Mouse (Mus musculus) intestine, embryonic 14.5 days (tissue): ENCODE measurements around the gene Fry. TPM values are rescaled to one million over a fixed set of nuclear protein-coding genes. Genes with fewer than 3 reads are reported as not detected.

Source experiments
- ATAC-seq: fragments of 200-750 bp; cut with Nextera tagmentation; replicated peaks from 2 replicates; pipeline ENCODE4 v1.8.0; 2017; ENCODE audit warnings: low read depth, moderate number of reproducible peaks, moderate TSS enrichment, moderate library complexity; ENCODE audit not compliant: low FRiP score, low TSS enrichment
- DNase-seq: peaks from one replicate; pipeline ENCODE4 v3.0.0-alpha.2; 2018; ENCODE audit warnings: low spot score
- H3K27ac ChIP-seq: fragments of 300-500 bp; sonication (generic); 2 replicates; pipeline ENCODE4 v1.5.1; 2014; ENCODE audit warnings: low read depth, mild to moderate bottlenecking, control low read depth
- H3K27me3 ChIP-seq: fragments of 300-500 bp; sonication (generic); replicated peaks from 2 replicates; pipeline ENCODE4 v1.6.1; 2014; ENCODE audit warnings: low read length, control low read depth; ENCODE audit not compliant: control insufficient read depth, insufficient read depth
- H3K36me3 ChIP-seq: fragments of 300-500 bp; sonication (generic); 2 replicates; pipeline ENCODE4 v1.6.1; 2014; ENCODE audit warnings: low read length, control low read depth; ENCODE audit not compliant: control insufficient read depth, insufficient read depth
- H3K4me1 ChIP-seq: fragments of 300-500 bp; sonication (generic); replicated peaks from 2 replicates; pipeline ENCODE4 v1.6.1; 2014; ENCODE audit warnings: low read length, control low read depth, mixed read lengths; ENCODE audit not compliant: control insufficient read depth, insufficient read depth
- H3K4me2 ChIP-seq: fragments of 300-500 bp; sonication (generic); 2 replicates; pipeline ENCODE4 v1.6.1; 2014; ENCODE audit warnings: low read length
- H3K4me3 ChIP-seq: fragments of 300-500 bp; sonication (generic); 2 replicates; pipeline ENCODE4 v1.5.1; 2014; ENCODE audit warnings: low read depth, low read length, control low read depth, mixed read lengths
- H3K9ac ChIP-seq: fragments of 300-500 bp; sonication (generic); 2 replicates; pipeline ENCODE4 v1.6.1; 2014; ENCODE audit warnings: mild to moderate bottlenecking, low read length
- H3K9me3 ChIP-seq: fragments of 300-500 bp; sonication (generic); 2 replicates; pipeline ENCODE4 v1.6.1; 2016; ENCODE audit warnings: low read length, control low read depth; ENCODE audit not compliant: control insufficient read depth
- WGBS: fragments of 180-500 bp; shearing (Covaris S2); extraction: QIAGEN DNeasy Blood & Tissue Kit; methylation state at CpG from one replicate; pipeline ENCODE4 v1.1.7; 2014; 5-methylcytosine and 5-hydroxymethylcytosine counted together
- polyA plus RNA-seq: library from polyadenylated mRNA; unstranded; fragments of >200 nt; fragmentation: Nextera tagmentation; extraction: Ambion mirVana; gene quantifications from 2 replicates; pipeline ENCODE4 v1.2.1, GENCODE M21; 2014

Gene Fry
- polyA plus RNA-seq, 1 experiment from 2014 or later, result 11.6 TPM

DNA sequence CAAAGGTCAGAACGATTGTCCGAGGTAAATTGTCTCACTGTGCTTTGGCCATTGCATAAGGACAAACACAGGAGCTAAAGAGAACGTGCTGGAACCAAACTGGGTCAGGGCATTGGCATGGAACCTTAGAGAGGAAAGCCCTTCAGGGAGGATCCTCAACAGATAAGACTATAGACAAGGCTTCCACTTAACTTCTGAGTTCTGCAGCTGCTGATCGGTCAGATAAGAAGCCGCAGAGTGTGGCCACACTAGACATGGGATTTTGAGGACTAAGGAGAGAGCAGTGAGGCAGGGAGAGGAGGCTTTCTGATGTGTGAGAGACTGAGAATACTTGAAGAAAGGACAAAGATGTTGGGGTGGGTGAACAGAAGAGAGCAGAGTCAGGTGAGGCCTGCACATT, 214.4 kb downstream of the Fry start:
- DNase-seq (no peak), ATAC-seq (peak; percentile 21; the same call in 1 of the 2 replicates)
- Histone ChIP-seq H3K36me3 (no peaks in the 10 kb centered on the region), H3K4me3 (no peak overlapping the region), H3K27ac (peak overlapping the region; percentile 29; the same call in 1 of the 2 replicates), H3K9me3 (no peaks in the 10 kb centered on the region), H3K9ac (no peak overlapping the region), H3K27me3 (no peaks in the 10 kb centered on the region), H3K4me1 (peaks cover 3% of the 10 kb centered on the region; the same call in 1 of the 2 replicates), H3K4me2 (no peak overlapping the region)
- 59% methylated on average over 5 of the region's 5 CpGs for WGBS

DNA sequence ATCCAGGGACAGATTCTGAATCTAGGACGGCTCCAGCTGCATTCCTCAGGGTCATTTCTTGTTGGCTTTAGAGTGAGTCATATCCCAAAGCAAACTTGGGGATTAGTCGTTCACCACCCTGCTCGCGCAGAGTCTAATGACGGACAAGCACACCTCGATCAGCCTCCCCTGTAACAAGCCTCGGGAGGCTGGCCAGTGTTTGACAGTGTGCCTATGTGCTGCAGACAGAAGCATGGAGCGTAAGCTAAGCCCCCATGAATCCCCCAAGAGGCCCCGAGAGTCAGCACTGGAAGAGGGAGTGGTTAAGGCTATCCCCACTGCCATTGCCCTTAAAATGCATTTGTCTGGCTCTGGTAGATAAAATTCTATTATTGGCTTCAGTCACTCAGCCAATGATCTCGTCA, 214.9 kb downstream of the Fry start:
- H3K4me1 ChIP-seq, result peaks cover 3% of the 10 kb centered on the region; the same call in 1 of the 2 replicates
- DNase-seq (peak; percentile 55), ATAC-seq (peak; percentile 84)
- H3K27ac ChIP-seq, result 0 out of 2 replicates have a peak overlapping the region, but pooled peaks have one; percentile 7
- H3K9ac ChIP-seq, result no peak overlapping the region
- H3K9me3 ChIP-seq, result no peaks in the 10 kb centered on the region
- H3K4me2 ChIP-seq, result peak overlapping the region; percentile 22
- H3K4me3 ChIP-seq, result no peak overlapping the region
- 52% methylated on average over 10 of the region's 10 CpGs for WGBS
- H3K27me3 ChIP-seq, result no peaks in the 10 kb centered on the region
- H3K36me3 ChIP-seq, result no peaks in the 10 kb centered on the region

DNA sequence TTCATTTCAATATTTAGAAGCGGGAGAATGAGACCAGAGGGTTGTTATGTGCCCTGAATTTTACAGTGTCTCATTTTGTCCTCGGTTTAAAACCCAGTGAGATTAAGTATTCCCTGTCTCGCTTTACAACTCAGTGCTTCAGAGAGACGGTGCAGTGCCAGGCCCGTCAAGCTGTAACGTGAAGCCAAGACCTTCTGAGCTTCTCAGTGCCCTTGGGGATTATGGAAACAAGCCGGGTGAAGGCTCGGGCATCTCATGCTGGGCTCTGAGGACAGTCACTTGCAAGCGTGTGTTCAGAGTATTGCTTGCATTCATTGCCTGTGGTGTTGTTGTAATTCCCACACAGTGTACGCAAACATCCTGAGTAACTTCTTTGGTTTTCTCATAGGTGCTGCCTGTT, 218.0 kb downstream of the Fry start:
- Histone ChIP-seq H3K4me1 (peaks cover 3% of the 10 kb centered on the region; the same call in 1 of the 2 replicates), H3K9me3 (no peaks in the 10 kb centered on the region), H3K9ac (no peak overlapping the region), H3K4me2 (no peak overlapping the region), H3K36me3 (no peaks in the 10 kb centered on the region), H3K4me3 (no peak overlapping the region), H3K27me3 (no peaks in the 10 kb centered on the region), H3K27ac (no peak overlapping the region)
- no peak for DNase-seq
- WGBS, result 63% methylated on average over 10 of the region's 10 CpGs
- no peak for ATAC-seq

DNA sequence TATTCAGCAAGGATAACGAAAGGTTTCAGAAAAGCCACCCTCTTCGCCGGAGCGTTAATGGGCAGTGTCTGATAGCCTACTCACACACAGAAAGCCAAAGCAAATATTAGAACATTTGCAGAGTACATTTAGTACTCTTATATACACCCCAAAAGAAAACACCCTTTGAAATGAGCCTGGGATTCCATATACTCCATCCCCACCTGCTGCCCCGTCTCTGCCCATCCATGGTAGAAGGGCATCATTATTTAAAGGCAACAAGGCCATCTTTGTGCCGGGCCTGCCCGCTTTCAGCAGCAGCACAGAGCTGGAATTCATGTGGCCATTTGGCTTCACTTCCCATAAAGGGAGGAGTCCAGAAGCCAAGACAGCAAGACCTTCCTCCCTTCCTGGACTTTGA, 219.3 kb downstream of the Fry start:
- Histone ChIP-seq H3K4me2 (no peak overlapping the region), H3K9me3 (no peaks in the 10 kb centered on the region), H3K36me3 (no peaks in the 10 kb centered on the region), H3K27ac (no peak overlapping the region), H3K4me1 (peaks cover under 1% of the 10 kb centered on the region; the same call in 1 of the 2 replicates), H3K4me3 (no peak overlapping the region), H3K9ac (no peak overlapping the region), H3K27me3 (no peaks in the 10 kb centered on the region)
- no peak for DNase-seq
- WGBS, result 68% methylated on average over 7 of the region's 7 CpGs
- no peak for ATAC-seq

DNA sequence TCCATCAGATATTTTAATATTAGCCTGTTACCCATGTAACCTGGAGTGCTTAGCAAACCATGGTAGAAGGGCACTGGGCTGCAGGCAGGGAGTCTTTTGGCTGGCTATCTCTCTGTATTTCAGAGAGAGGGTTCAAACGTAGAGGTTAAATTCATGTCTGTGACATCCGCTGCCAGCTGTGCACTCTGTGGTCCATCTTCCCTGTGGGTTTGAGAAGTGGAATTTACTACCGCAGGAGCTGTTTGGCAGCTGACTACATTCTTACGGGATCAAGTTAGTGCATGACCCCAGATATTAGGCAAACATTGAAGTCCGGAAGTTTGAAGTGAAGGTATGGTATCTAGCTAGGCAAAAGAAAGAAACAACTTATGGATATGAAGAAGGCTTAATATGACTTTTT, 222.5 kb downstream of the Fry start:
- ATAC-seq (no peak), DNase-seq (no peak)
- H3K27me3 ChIP-seq, result no peaks in the 10 kb centered on the region
- WGBS, result 29% methylated on average over 5 of the region's 5 CpGs
- H3K9me3 ChIP-seq, result no peaks in the 10 kb centered on the region
- no peaks in the 10 kb centered on the region for H3K36me3 ChIP-seq
- no peak overlapping the region for H3K4me2 ChIP-seq
- no peak overlapping the region for H3K9ac ChIP-seq
- no peak overlapping the region for H3K4me3 ChIP-seq
- no peak overlapping the region for H3K27ac ChIP-seq
- H3K4me1 ChIP-seq, result no peaks in the 10 kb centered on the region

DNA sequence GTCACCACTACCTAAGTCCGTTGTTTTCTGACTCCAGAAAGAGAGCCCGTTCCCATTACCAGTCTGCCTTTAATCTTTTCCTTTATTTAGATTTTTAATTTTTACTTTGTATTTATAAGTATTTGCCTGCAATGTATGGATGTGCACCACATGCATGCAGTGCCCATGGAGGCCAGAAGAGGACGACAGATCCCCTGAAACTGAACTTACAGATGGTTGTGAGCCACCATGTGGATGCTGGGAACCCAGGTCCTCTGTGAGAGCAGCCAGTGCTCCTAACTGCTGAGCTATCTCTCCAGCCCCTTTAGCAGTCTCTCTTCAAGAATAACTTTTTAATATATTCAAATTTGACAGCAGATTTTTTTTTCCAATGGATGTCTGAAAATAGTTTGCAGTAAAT, 223.7 kb downstream of the Fry start:
- Histone ChIP-seq H3K4me3 (no peak overlapping the region), H3K36me3 (no peaks in the 10 kb centered on the region), H3K27ac (no peak overlapping the region), H3K9ac (no peak overlapping the region), H3K27me3 (no peaks in the 10 kb centered on the region), H3K9me3 (peaks cover 3% of the 10 kb centered on the region; the same call in 1 of the 2 replicates), H3K4me2 (no peak overlapping the region), H3K4me1 (no peaks in the 10 kb centered on the region)
- 86% methylated on average over 3 of the region's 3 CpGs for WGBS
- DNase-seq, result no peak
- ATAC-seq, result no peak

DNA sequence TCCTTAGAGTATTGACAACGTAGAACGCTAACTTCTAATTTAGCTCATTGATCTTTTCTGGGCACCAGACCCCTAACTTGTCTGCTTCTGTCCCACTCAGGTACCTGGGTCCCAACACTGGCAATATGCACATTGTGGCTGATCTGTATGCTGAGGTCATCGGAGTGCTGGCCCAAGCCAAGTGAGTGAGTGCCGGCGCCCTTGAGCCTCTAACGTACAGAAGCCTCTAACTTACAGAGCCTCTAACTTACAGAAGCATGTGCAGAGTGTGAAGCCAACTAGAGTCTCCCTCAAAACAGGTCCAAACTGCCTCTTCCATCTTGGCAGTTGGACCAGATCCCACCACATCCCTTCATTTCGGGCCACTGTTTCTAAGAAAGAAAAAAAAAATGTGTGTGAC, 227.5 kb downstream of the Fry start:
- H3K4me2 ChIP-seq, result no peak overlapping the region
- H3K9ac ChIP-seq, result no peak overlapping the region

DNA sequence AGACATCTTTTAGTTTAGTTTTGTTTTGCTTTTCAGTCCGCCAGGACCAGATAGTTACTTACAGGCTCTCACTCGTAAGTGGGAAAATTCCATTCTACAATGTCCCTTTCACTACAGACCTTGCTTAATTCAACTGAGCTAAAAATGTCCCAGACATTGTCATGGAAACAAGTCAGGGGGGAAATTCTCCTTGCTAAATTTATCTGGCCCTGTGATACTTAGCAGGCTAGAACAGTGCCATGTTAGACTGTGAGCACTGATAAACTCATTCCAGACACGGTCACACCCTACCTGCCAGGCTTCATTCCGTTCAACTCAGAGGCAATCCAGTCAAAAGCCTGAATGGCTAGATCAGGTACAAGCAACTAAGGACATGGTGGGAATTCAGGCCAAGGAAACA, 227.9 kb downstream of the Fry start:
- peaks cover 4% of the 10 kb centered on the region; the same call in 1 of the 2 replicates for H3K9me3 ChIP-seq
- H3K4me3 ChIP-seq, result no peak overlapping the region
- DNase-seq (no peak), ATAC-seq (no peak)
- no peak overlapping the region for H3K4me2 ChIP-seq
- no peak overlapping the region for H3K9ac ChIP-seq
- 78% methylated on average over 4 of the region's 4 CpGs for WGBS
- no peaks in the 10 kb centered on the region for H3K27me3 ChIP-seq
- no peaks in the 10 kb centered on the region for H3K4me1 ChIP-seq
- H3K27ac ChIP-seq, result no peak overlapping the region
- no peaks in the 10 kb centered on the region for H3K36me3 ChIP-seq

More for the DNA sequence above, 227.5 kb downstream of the Fry start:
- ATAC-seq (no peak), DNase-seq (no peak)
- WGBS, result 88% methylated on average over 7 of the region's 7 CpGs
- Histone ChIP-seq H3K27ac (no peak overlapping the region), H3K36me3 (no peaks in the 10 kb centered on the region), H3K4me3 (no peak overlapping the region), H3K27me3 (no peaks in the 10 kb centered on the region), H3K4me1 (no peaks in the 10 kb centered on the region), H3K9me3 (peaks cover 4% of the 10 kb centered on the region; the same call in 1 of the 2 replicates)

DNA sequence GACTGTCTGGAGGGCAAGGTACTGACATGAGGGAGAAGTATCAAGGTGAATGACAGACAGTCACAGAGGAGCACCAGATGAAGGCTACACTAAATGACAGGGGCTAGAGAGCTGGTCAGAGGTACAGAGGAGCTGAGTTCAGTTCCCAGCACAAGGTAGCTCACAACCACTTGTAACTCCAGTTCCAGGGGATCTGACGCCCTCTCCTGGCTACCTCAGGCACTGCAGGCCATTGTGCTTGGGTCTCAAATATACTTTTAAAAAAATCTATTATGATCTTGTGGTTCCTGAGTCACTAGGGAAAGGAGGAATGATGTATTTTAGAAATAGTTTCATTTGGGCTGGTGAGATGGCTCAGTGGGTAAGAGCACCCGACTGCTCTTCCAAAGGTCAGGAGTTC, 229.4 kb downstream of the Fry start:
- no peaks in the 10 kb centered on the region for H3K36me3 ChIP-seq
- H3K9me3 ChIP-seq, result peaks cover 4% of the 10 kb centered on the region; the same call in 1 of the 2 replicates
- H3K27ac ChIP-seq, result no peak overlapping the region
- no peak overlapping the region for H3K4me3 ChIP-seq
- DNase-seq (no peak), ATAC-seq (no peak)
- no peak overlapping the region for H3K9ac ChIP-seq
- no peaks in the 10 kb centered on the region for H3K4me1 ChIP-seq
- no peaks in the 10 kb centered on the region for H3K27me3 ChIP-seq
- H3K4me2 ChIP-seq, result no peak overlapping the region
- 89% methylated on average over 2 of the region's 2 CpGs for WGBS
